Mouse (Mus musculus) forebrain, embryonic 15.5 days (tissue): Measurements from ENCODE around the gene Dnmbp. TPM values are rescaled to one million over a fixed set of nuclear protein-coding genes. Genes with fewer than 3 reads are reported as not detected.

ENCODE experiments used
- ATAC-seq: fragments of 200-750 bp; cut with Nextera tagmentation; replicated peaks from 2 replicates; pipeline ENCODE4 v1.8.0; 2017; ENCODE audit warnings: mild to moderate bottlenecking, moderate TSS enrichment, moderate library complexity
- H3K27ac ChIP-seq: fragments of 300-500 bp; sonication (generic); replicated peaks from 2 replicates; pipeline ENCODE4 v1.5.1; 2015; ENCODE audit warnings: mild to moderate bottlenecking, inconsistent platforms
- H3K27me3 ChIP-seq: fragments of 300-500 bp; sonication (generic); 2 replicates; pipeline ENCODE4 v1.6.1; 2015; ENCODE audit warnings: inconsistent platforms
- H3K36me3 ChIP-seq: fragments of 300-500 bp; sonication (generic); 2 replicates; pipeline ENCODE4 v1.6.1; 2015; ENCODE audit warnings: mild to moderate bottlenecking, inconsistent platforms
- H3K4me1 ChIP-seq: fragments of 300-500 bp; sonication (generic); 2 replicates; pipeline ENCODE4 v1.6.1; 2015; ENCODE audit warnings: inconsistent platforms
- H3K4me2 ChIP-seq: fragments of 300-500 bp; sonication (generic); replicated peaks from 2 replicates; pipeline ENCODE4 v1.6.1; 2015; ENCODE audit warnings: mild to moderate bottlenecking, inconsistent platforms
- H3K4me3 ChIP-seq: fragments of 300-500 bp; sonication (generic); 2 replicates; pipeline ENCODE4 v1.5.1; 2015; ENCODE audit warnings: mild to moderate bottlenecking, inconsistent platforms
- H3K9ac ChIP-seq: fragments of 300-500 bp; sonication (generic); replicated peaks from 2 replicates; pipeline ENCODE4 v1.6.1; 2015; ENCODE audit warnings: mild to moderate bottlenecking, inconsistent platforms
- H3K9me3 ChIP-seq: fragments of 300-500 bp; sonication (generic); 2 replicates; pipeline ENCODE4 v1.6.1; 2016; ENCODE audit warnings: inconsistent platforms
- WGBS: fragments of 180-500 bp; shearing (Covaris S2); methylation state at CpG from one replicate; pipeline ENCODE4 v1.1.7; 2015; ENCODE audit warnings: mixed read lengths; 5-methylcytosine and 5-hydroxymethylcytosine counted together
- polyA plus RNA-seq: library from polyadenylated mRNA; unstranded; fragments of >200 nt; fragmentation: Nextera tagmentation; extraction: Ambion mirVana; gene quantifications from 2 replicates; pipeline ENCODE4 v1.2.1, GENCODE M21; 2015

Gene Dnmbp
- polyA plus RNA-seq, 1 experiment from 2014 or later = 8.7 TPM

DNA sequence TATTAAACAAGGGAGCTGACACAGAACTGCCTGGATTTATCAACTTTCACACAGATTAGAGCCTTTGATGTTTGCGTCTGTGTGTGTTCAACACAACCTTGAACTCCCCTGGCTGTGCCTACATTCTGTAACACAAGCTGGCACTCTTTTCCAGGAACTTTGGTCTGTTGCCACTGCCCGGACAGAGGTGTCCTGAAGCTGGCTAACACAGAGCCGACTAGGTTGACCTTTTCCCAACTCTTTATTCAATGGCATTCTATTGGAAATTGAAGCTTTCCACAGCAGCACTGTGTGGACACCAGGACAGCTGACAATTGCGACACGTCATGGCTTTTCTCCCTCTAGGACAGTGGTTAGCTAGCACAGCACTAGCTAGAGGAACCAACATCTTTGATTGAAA is 142.8 kb downstream of the Dnmbp start:
- Histone ChIP-seq H3K4me2 (no peak overlapping the region), H3K27me3 (no peaks in the 10 kb centered on the region; the same call in 1 of the 2 replicates), H3K4me3 (no peak overlapping the region), H3K36me3 (no peaks in the 10 kb centered on the region), H3K4me1 (no peaks in the 10 kb centered on the region), H3K27ac (no peak overlapping the region), H3K9me3 (no peaks in the 10 kb centered on the region), H3K9ac (no peak overlapping the region)
- no peak for ATAC-seq
- 83% methylated on average over 5 of the region's 5 CpGs for WGBS

Other genes with a start within 250 kb of the Dnmbp start
- gene Cutc, start 187.2 kb downstream of the Dnmbp start, polyA plus RNA-seq = 7.5 and 7.8 TPM in 2 replicates
- 9.7 and 13.0 TPM in 2 replicates for gene Cox15, start 187.2 kb downstream of the Dnmbp start, polyA plus RNA-seq
- 0.04 TPM in 1 of 2 replicates, not detected in the other for gene Abcc2, start 158.0 kb downstream of the Dnmbp start, polyA plus RNA-seq
- 0.36 and 0.38 TPM in 2 replicates for gene Cpn1, start 46.4 kb upstream of the Dnmbp start, polyA plus RNA-seq
- gene Cyp2c23, start 89.0 kb upstream of the Dnmbp start, polyA plus RNA-seq = 0.11 TPM in 1 of 2 replicates, not detected in the other
- gene Erlin1, start 129.6 kb upstream of the Dnmbp start, polyA plus RNA-seq = 18.8 and 20.0 TPM in 2 replicates
- gene Chuk, start 167.3 kb upstream of the Dnmbp start, polyA plus RNA-seq = 66.0 and 67.5 TPM in 2 replicates
- 36.2 and 37.2 TPM in 2 replicates for gene Cwf19l1, start 195.7 kb upstream of the Dnmbp start, polyA plus RNA-seq
- 145 and 149 TPM in 2 replicates for gene Bloc1s2, start 206.3 kb upstream of the Dnmbp start, polyA plus RNA-seq